Mouse (Mus musculus) ES-Bruce4 (cell line): ENCODE data around the gene Tmem138.

Experiments used
- CTCF ChIP-seq: IDR thresholded peaks from one replicate; pipeline ENCODE4 v1.8.1; 2011; ENCODE audit warnings: low read depth, low read length
- EP300 ChIP-seq: IDR thresholded peaks from 2 replicates; pipeline ENCODE4 v1.6.1; 2011; ENCODE audit warnings: low read depth, low read length; ENCODE audit not compliant: insufficient read depth
- POLR2A ChIP-seq: IDR thresholded peaks from one replicate; pipeline ENCODE4 v1.8.1; 2011; ENCODE audit warnings: low read length; ENCODE audit not compliant: insufficient read depth

GRCm38 (mm10) chr19:10555624-10556510 is 21.3 kb downstream of the Tmem138 start, which contains the start of gene Tmem216:
- TF ChIP-seq CTCF (no peak), POLR2A (no peak), EP300 (no peak)
